Mouse (Mus musculus): ENCODE measurements around the gene Rrp8.

GRCm38 (mm10) chr7:105764331-105764730 lies 27.1 kb upstream of the Rrp8 start:
- TF ChIP-seq POLR2A (IDR thresholded peaks at IDR 0.05; ENCODE audit: borderline replicate concordance, extremely low read depth, insufficient read depth, insufficient read length, poor library complexity, severe bottlenecking) = no peak
- TF ChIP-seq CTCF (IDR thresholded peaks at IDR 0.05; ENCODE audit: borderline replicate concordance, extremely low read depth, insufficient read depth, insufficient read length) = no peak
